Mouse (Mus musculus) C2C12 (cell line): ENCODE measurements at regions not wholly inside any gene's neighbourhood (a gene's known extent, or its start where the extent isn't known, plus 50 kb on each side); places are given as distances from the start of the nearest gene placed in this dataset.

Experiments used
- H3K27me3 ChIP-seq: one replicate; pipeline ENCODE4 v1.6.1; 2011; ENCODE audit not compliant: control insufficient read depth, insufficient read depth, insufficient read length
- H3K36me3 ChIP-seq: one replicate; pipeline ENCODE4 v1.6.1; 2011; ENCODE audit not compliant: control insufficient read depth, insufficient read depth
- H3K4me3 ChIP-seq: one replicate; pipeline ENCODE4 v1.5.1; 2011; ENCODE audit warnings: mild to moderate bottlenecking, control low read depth; ENCODE audit not compliant: poor library complexity, insufficient read depth, severe bottlenecking
- H3K79me2 ChIP-seq: one replicate; pipeline ENCODE4 v1.6.1; 2011; ENCODE audit not compliant: control insufficient read depth, insufficient read depth
- H3K79me3 ChIP-seq: one replicate; pipeline ENCODE4 v1.6.1; 2011; ENCODE audit warnings: low read depth, control low read depth
- H3ac ChIP-seq: one replicate; pipeline ENCODE3; 2011; ENCODE audit warnings: low read depth; ENCODE audit not compliant: control insufficient read depth, insufficient read length
- CEBPB ChIP-seq: IDR thresholded peaks from one replicate; pipeline ENCODE4 v1.6.1; 2011; ENCODE audit warnings: low read depth, mild to moderate bottlenecking, control low read depth, moderate library complexity
- CTCF ChIP-seq: IDR thresholded peaks from one replicate; pipeline ENCODE4 v1.5.1; 2011; ENCODE audit not compliant: control insufficient read depth, insufficient read depth, insufficient read length
- FOSL1 ChIP-seq: IDR thresholded peaks from one replicate; pipeline ENCODE4 v1.8.0; 2011; ENCODE audit warnings: mild to moderate bottlenecking, low read length; ENCODE audit not compliant: poor library complexity, insufficient read depth, severe bottlenecking
- MAX ChIP-seq: IDR thresholded peaks from one replicate; pipeline ENCODE4 v1.6.1; 2011; ENCODE audit warnings: mild to moderate bottlenecking, control low read depth
- MYOD1 ChIP-seq: IDR thresholded peaks from one replicate; pipeline ENCODE4 v1.6.1; 2011; ENCODE audit warnings: low read depth; ENCODE audit not compliant: control insufficient read depth, insufficient read length
- MYOG ChIP-seq: IDR thresholded peaks from one replicate; pipeline ENCODE4 v1.6.1; 2011; ENCODE audit not compliant: control insufficient read depth, insufficient read length; ENCODE audit errors: extremely low read depth
- USF1 ChIP-seq: IDR thresholded peaks from one replicate; pipeline ENCODE4 v1.6.1; 2011; ENCODE audit warnings: low read depth, mild to moderate bottlenecking, control low read depth, moderate library complexity

- H3K79me3 ChIP-seq = no peaks in the 10 kb centered on the region
- no peak for TF ChIP-seq FOSL1
Measured at GRCm38 (mm10) chr13:28513336-28513735, 256.0 kb downstream of the Gm11361 start.

GRCm38 (mm10) chr13:28512573-28513334, 255.4 kb downstream of the Gm11361 start:
- Histone ChIP-seq H3K36me3 (no peaks in the 10 kb centered on the region), H3K4me3 (no peak overlapping the region), H3K79me2 (no peaks in the 10 kb centered on the region), H3K79me3 (no peaks in the 10 kb centered on the region), H3K27me3 (no peaks in the 10 kb centered on the region), H3ac (no peak overlapping the region)
- TF ChIP-seq CEBPB (no peak), MAX (no peak), MYOG (no peak), FOSL1 (no peak), USF1 (no peak), MYOD1 (no peak), CTCF (no peak)

More at GRCm38 (mm10) chr13:28513336-28513735, 256.0 kb downstream of the Gm11361 start:
- H3K27me3 ChIP-seq = no peaks in the 10 kb centered on the region
- H3K36me3 ChIP-seq = no peaks in the 10 kb centered on the region
- H3K79me2 ChIP-seq = no peaks in the 10 kb centered on the region
- H3ac ChIP-seq = no peak overlapping the region
- H3K4me3 ChIP-seq = no peak overlapping the region

GRCm38 (mm10) chr13:28508184-28508583, 250.9 kb downstream of the Gm11361 start:
- H3K36me3 ChIP-seq = no peaks in the 10 kb centered on the region
- no peaks in the 10 kb centered on the region for H3K27me3 ChIP-seq
- H3ac ChIP-seq = no peak overlapping the region
- no peak overlapping the region for H3K4me3 ChIP-seq
- TF ChIP-seq FOSL1 = no peak
- H3K79me3 ChIP-seq = no peaks in the 10 kb centered on the region
- H3K79me2 ChIP-seq = no peaks in the 10 kb centered on the region

- Histone ChIP-seq H3K27me3 (no peaks in the 10 kb centered on the region), H3K4me3 (no peak overlapping the region), H3K79me2 (no peaks in the 10 kb centered on the region)
Measured at GRCm38 (mm10) chr13:28507783-28508182, 250.5 kb downstream of the Gm11361 start.

GRCm38 (mm10) chr13:28504340-28504739, 247.0 kb downstream of the Gm11361 start:
- no peaks in the 10 kb centered on the region for H3K79me3 ChIP-seq
- no peak for TF ChIP-seq FOSL1
- no peak for TF ChIP-seq USF1
- H3K4me3 ChIP-seq = no peak overlapping the region
- no peaks in the 10 kb centered on the region for H3K36me3 ChIP-seq
- no peaks in the 10 kb centered on the region for H3K79me2 ChIP-seq
- no peaks in the 10 kb centered on the region for H3K27me3 ChIP-seq
- no peak overlapping the region for H3ac ChIP-seq

More at GRCm38 (mm10) chr13:28507783-28508182, 250.5 kb downstream of the Gm11361 start:
- no peaks in the 10 kb centered on the region for H3K36me3 ChIP-seq
- no peak overlapping the region for H3ac ChIP-seq
- no peaks in the 10 kb centered on the region for H3K79me3 ChIP-seq
- no peak for TF ChIP-seq FOSL1
- no peak for TF ChIP-seq MYOD1
- TF ChIP-seq MYOG = no peak
- TF ChIP-seq CTCF = no peak
- no peak for TF ChIP-seq CEBPB
- TF ChIP-seq MAX = no peak
- TF ChIP-seq USF1 = no peak

- no peak for TF ChIP-seq FOSL1
- TF ChIP-seq CEBPB = no peak
- TF ChIP-seq MYOD1 = no peak
- TF ChIP-seq USF1 = no peak
- TF ChIP-seq MAX = no peak
- no peak for TF ChIP-seq CTCF
- no peak for TF ChIP-seq MYOG
- no peaks in the 10 kb centered on the region for H3K79me3 ChIP-seq
- H3K36me3 ChIP-seq = no peaks in the 10 kb centered on the region
- no peaks in the 10 kb centered on the region for H3K79me2 ChIP-seq
- H3K27me3 ChIP-seq = no peaks in the 10 kb centered on the region
- no peak overlapping the region for H3ac ChIP-seq
- no peak overlapping the region for H3K4me3 ChIP-seq
Measured at GRCm38 (mm10) chr13:28502171-28502570, 244.8 kb downstream of the Gm11361 start.
